Mouse (Mus musculus): ENCODE measurements around the gene Rgma.

Gene Rgma

DNA sequence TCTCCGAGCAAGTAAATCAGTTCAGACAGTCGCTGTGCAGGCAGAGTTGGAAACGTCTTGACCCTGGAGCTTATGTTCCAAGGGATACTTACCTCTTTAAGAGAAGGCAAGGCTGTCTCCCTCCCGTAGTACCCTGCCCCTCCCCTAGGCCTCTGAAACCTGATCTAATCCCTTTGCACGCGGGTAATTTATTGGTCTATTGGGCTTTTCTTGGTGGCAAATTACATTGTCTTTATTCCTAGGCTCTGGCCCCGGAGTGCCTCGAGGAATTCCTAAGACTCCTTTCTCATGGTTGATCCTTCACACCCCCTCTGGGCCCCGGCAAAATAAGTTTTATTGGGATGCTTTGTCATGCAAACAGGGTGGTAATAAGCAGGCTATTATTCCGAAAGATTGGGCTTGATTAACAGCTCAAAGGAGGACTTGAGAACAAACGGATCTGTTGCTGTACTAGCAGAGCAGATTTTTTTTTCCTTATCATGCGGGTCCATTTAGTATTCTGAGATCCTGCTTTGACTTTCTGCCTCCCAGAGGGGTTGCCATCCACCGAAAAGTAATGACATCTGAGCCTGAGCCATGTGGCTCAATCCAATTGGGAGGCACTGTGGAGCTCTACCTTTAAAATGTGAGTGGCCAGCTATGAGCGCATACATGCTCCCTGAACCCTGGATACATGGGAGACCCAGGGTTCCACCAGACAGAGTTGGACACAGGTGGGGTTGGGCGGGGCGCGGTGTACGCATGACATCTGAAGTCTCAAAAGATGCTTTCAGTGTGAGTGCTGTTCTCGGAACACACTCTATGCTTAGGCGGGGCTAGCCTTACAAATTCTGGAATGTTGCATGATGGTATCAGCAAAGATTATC is 25.0 kb downstream of the Rgma start:
- in situ Hi-C loops (cut with MboI, MseI): no loop called here

DNA sequence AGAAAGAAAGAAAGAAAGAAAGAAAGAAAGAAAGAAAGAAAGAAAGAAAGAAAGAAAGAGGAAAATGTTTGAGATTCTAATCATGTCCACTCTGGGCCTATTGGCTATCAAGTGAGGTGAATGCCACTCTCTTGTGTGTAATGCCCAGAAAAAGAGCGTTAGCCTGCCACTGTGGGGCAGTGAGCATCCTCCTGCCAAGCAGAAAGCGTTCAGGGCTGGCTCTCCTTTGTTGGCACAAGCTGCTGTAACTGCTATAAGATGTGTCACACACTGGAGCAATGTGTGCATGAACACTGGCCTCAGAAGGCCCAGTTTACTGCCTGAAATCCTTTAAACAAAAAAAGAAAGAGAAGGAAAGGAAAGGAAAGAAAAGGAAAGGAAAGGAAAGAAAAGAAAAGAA is 26.8 kb downstream of the Rgma start:
- in situ Hi-C loops (cut with MboI, MseI): no loop called here

DNA sequence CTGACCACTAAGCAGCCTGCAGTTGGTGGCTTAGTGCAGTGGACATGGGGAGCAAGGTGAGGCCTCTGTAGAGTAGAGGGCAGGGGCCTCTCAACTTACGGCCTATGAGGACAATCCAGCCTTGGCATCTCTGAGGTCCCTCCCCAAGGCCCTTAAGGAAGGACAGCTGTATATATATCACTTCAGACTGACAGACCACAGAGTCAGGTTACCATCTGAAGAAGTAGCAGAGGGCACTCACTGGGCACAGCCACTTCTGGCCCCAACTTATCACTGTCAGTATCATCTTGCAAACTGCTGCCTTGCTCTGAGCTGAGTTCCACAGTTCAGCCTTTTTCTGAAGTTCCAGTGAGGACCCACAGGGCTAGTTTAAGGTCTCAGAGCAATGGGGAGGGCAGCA is 27.4 kb downstream of the Rgma start:
- in situ Hi-C loops (cut with MboI, MseI): no loop called here

DNA sequence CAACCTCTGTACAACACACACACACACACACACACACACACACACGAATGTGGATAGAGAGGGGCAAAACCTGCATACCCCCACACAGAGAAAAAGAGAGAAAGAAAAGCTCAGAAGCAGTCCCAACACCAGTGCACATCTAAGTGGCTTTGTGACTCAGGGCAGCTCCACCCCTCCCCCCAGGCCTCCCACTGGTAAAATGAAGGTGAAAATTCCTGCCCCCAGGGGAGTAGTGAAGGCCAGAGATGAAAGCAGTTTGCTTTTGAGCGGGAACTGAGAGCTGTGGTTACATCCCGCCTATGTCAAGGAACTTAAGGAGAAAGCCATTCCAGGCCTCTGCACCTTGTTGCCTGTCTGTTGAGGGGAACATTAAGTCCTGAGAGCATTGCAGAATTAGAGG is 28.2 kb downstream of the Rgma start:
- in situ Hi-C loops (cut with MboI, MseI): no loop called here

DNA sequence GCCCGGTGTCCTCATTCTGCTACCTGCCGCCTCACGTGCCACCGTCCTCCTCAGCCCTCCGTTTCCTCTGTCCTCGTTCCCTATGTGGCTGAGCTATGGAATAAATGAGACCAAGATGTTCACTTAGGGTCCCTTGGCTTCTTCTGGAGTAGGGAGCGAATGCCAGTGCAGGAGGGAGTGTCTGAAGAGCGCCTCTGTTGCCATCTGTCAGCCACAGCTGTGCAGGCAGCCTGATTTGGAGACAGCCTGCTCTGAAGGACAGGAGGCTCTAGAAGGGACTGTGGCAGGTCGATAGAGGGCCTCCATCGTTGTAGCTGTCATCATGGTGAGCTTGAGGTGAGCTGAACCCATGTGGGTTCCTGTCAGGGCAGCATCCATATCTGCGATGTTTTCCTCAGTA is 30.2 kb downstream of the Rgma start:
- in situ Hi-C loops (cut with MboI, MseI): no loop called here

DNA sequence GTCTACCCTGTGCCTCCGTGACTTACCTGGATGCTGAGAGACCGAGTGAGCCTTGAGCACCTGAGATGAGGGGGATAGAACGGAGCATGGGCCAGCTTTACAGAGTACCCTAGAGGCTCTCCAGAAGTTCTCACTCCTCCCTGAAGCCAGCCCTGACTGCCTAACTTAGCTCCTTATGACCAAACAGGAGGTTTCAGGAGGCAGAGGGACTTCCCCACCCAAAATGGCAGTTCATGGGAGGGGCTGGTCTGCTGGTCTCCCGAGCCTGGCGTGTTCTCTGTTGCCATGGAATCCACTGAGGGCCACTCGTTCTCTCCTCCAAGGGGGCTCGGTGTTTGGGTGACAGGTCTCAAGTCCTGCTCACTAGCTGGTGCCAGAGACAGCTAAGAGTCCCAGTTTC is 36.2 kb downstream of the Rgma start:
- in situ Hi-C loops (cut with MboI, MseI): loop anchor here (10.0 kb wide), 1 partner anchor 243 kb away; no protein-coding TSS in a partner anchor

DNA sequence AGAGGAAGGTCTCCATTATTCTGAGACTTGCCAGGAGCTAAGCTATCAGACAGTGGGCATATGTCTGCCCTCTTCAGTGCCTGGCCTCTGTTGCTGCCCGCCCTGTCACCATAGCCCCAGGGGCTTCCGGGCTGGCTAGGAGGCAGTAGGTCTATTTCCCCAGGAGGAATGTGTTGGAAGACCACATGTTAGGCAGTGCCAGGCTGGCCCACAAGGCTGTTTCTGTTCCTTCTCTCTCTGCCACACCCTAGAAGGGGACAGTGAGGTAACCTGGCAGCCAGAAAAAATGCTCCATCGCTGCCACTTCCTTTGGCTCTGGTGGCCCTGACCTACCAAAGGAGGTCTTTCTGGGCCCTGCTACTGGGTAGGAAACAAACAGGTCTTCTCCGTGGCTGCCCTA is 36.7 kb downstream of the Rgma start:
- in situ Hi-C loops (cut with MboI, MseI): loop anchor here (10.0 kb wide), 1 partner anchor 243 kb away; no protein-coding TSS in a partner anchor

DNA sequence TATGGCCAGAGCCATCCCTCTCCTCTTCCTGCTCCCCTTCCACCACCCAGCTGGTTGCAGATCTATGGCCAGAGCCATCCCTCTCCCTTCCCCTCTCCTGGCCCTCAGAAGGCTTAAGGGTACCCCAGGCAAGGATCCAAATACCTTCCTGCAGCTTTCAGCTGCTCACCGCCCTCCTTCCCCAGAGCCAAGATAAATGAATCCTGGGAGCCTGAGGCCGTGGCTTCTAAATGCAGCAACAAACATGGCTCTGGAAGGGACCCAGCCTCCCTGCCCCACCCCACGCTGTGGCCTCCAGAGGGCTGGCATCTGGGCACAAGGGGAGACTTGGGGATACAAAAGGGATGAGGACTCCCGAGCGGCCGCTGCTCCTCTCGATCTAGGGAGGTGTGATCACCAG is 37.1 kb downstream of the Rgma start:
- in situ Hi-C loops (cut with MboI, MseI): loop anchor here (10.0 kb wide), 1 partner anchor 242 kb away; no protein-coding TSS in a partner anchor

DNA sequence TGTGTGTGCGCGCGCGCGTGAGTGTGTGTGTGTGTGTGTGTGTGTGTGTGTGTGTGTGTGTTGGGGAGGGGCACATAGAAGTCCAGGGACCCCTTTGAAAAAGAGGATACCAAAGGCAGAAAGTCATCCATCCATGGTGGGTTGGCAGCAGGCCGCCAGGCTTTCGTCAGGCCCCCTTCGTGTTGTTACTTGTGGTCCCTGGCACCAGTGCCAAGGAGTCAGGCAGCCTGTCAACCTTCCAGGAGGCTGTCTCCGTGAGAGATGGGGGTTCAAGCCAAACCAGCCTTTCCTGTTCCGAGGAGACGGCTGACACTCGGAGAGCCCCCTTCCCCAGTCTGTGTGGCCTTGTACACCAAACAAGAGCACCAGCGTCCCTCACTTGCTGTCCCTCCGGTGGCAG is 38.9 kb downstream of the Rgma start:
- in situ Hi-C loops (cut with MboI, MseI): loop anchor here (10.0 kb wide), 1 partner anchor 241 kb away; no protein-coding TSS in a partner anchor

DNA sequence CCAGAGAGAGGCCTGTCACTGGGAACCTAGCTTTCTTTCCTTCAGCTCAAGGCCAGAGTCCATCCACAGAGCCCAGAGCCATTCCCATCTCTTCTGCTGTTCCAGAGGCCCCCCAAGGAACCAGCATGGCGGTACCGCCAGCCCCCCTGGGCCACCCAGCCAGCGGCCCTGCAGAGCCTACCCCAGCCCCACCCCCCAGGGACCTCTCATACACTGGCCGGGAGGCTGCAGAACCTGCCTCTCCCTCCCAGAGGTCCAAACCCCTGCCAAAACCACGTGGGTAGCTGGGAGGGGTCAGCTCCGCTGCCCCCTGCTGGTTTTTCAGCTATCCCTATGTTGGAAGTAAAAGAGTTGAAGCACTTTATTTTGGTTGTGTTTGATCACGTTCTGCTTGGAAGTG is 44.1 kb downstream of the Rgma start:
- in situ Hi-C loops (cut with MboI, MseI): loop anchor here (10.0 kb wide), 1 partner anchor 235 kb away; no protein-coding TSS in a partner anchor

DNA sequence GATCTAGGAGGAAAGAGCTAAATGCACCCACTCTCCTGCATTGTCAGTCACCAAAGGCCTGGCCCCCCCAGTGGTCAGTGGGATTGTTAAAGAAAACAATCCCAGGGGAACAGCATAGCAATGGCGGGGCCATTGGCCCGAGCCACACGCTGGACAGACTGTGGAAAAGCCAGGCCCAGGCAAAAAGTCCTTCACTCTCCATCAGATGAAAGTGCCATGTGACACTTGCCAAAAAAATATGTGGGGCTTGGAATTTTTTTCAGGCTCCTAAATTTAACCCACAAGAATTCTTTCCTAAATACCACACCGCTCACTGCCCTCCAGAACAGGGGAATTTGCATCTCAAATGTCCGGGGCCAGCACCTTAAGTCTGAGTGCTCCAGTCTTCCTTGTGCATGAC is 45.5 kb downstream of the Rgma start:
- in situ Hi-C loops (cut with MboI, MseI): loop anchor here (10.0 kb wide), 1 partner anchor 1174 kb away; no protein-coding TSS in a partner anchor

DNA sequence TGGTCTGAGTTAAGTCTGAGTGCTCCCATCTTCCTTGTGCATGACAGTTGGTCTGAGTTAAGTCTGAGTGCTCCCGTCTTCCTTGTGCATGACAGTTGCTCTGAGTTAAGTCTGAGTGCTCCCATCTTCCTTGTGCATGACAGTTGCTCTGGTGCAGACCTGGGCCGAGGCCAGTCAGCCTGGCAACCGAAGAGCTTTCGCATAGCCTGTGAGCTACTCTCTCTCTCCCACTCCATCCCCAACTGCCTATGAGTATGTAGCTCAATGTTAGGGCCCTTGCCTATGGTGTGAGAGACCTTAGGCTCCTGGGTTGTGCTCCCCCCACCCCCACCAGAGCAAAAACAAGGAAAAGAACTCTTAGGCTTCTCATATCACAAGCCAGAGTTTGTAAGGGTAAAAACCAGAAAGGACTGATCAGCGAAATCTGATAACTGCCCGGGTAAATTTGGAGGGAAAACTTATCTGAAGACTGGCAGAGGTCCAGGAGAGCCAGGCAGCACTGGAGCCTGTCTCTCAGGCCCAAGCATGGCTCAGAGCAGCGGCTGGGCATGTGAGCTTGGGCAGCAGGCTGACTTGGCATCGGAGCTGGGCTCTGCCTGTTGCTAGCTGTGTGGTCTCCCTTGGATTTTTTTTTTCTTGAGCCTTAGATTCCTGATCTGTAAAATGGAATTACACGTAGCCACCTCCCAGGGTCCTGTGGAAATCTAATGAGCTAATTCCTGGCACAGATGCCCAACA is 46.1 kb downstream of the Rgma start:
- in situ Hi-C loops (cut with MboI, MseI): loop anchor here (10.0 kb wide), 1 partner anchor 1173 kb away; no protein-coding TSS in a partner anchor

DNA sequence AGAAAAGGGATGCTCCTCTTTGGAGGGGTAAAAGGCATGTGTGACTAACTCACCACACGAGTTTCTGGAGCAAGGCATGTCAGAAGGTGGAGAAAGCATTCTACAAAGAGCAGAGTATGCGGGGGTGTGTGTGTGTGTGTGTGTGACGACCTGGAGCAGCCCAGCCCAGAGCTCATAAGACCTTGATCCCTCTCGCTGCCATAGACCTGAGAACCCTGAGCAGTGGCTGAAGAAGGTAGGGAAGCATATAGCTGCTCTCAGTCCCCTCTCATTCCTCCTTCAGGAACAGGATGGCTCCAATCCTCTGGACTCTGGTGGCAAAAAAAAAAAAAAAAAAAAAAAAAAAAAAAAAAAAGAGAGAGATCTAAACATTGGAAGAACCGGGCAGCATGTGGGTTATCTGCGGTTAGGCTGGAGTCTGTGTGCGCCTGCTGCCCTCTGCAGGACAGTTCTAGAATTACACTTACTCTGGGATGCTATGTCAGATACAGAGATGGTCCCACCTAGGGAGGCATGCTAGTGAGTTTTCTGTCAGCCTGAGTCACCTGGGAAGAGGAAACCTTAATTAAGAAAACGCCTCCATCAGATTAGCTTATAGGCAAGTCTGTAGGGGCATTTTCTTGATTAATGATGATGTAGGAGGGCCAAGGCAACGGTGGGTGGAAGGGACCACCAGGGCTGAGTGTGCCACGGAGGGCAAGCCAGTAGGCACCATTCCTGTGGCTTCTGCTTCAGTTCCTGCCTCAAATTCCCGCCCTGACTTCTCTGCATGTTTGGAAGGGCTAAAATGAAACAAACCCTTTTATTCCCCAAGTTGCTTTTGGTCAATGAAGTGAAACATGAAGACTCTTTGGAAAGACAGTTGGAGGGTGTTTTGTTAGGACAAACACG is 47.2 kb downstream of the Rgma start:
- in situ Hi-C loops (cut with MboI, MseI): loop anchor here (10.0 kb wide), 1 partner anchor 1172 kb away; no protein-coding TSS in a partner anchor

DNA sequence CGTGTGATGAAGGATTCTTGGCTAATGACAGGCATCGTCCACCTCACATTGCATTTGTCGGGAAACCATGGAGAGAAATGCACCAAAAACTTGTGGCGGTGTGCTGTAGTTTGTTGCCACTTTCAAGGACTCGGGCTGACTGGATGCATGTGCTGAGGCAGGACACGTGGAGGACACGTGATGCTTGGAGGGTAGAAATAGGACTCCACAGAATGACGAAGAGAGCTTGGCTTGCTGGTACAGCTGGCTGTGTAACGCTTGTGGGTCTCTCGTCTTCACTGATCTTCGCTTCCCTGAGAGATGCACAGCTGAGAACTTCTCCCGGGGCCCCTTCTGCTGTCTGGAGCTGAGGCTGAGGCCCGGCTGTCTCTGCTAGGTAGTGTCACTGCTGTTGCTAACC is 47.9 kb downstream of the Rgma start:
- in situ Hi-C loops (cut with MboI, MseI): loop anchor here (10.0 kb wide), 1 partner anchor 1172 kb away; no protein-coding TSS in a partner anchor

DNA sequence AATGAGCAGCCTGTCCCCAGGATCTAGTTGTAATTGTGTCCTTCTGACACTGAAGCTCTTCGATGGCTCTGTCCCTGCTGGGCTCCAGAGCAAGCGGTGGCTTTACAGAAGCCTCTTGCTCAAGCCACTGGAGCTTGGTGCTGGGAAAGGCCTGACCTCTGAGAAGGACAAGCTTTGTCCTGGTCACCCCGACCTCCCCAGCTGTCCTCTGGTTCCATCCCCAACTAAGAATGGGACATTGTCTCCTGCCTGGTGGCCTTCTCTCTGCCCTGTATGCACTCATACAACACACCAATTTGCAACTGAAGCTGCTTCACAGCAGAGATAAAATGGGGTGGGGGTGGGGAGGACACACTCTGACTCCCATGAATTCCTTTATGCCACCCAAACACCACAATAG is 48.9 kb downstream of the Rgma start:
- in situ Hi-C loops (cut with MboI, MseI): loop anchor here (10.0 kb wide), 1 partner anchor 1171 kb away; no protein-coding TSS in a partner anchor

DNA sequence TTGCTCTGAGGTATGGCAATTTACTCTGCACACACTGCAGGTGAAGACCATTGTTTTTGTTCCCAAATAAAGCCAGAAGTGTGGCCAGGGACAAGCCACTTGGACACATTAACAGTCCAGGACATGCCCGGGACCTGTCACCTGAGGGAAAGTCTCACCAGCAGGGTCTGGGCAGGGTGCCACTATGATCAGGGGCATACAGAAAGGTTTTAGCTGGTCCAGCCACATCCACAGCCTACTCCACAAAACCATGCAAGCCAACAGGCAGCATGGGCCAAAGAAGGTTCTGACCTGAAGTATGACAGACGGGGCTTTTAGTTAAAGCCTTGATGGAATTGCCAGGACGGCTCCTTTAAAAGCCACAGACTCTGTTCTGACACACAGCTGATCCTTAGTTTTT is 49.4 kb downstream of the Rgma start:
- in situ Hi-C loops (cut with MboI, MseI): loop anchor here (5.0 to 10.0 kb wide), 2 partner anchors 1032 to 1170 kb away; no protein-coding TSS in a partner anchor

DNA sequence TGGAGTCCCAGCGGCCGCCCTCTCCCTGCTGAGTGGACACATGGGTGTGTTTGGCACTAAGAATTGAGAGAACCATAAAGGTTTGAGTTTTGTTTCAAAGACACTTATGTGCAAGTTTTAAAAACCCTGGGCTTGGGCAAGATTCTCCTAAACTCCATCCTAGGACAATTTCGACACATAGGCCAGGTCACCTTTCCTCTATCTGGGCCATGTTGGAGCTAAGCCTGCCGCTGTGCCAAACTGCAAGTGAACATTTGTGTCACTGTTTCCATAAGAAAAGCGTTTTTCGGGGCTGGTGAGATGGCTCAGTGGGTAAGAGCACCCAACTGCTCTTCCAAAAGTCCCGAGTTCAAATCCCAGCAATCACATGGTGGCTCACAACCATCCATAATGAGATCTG is 50.1 kb downstream of the Rgma start:
- in situ Hi-C loops (cut with MboI, MseI): loop anchor here (5.0 to 10.0 kb wide), 2 partner anchors 1033 to 1169 kb away; no protein-coding TSS in a partner anchor

DNA sequence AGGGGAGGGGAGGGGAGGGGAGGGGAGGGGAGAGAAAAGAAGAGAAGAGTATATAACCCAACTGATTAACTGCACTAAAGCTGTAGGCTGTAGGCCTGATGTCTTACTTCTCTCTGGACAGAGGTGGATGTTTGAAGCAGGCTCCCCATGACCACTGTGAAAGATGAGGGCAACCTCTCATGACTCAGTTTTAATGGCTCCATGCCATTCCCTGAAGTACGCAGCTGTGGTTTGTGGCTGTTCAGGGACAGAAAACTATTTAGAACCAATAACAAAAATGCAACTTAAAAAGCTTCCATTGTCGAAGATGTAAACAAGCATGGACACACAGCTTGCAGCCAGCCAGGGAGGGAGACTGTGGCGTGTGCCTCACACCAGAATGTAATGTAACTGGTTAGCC is 50.9 kb downstream of the Rgma start:
- in situ Hi-C loops (cut with MboI, MseI): loop anchor here (5.0 to 10.0 kb wide), 2 partner anchors 1034 to 1169 kb away; no protein-coding TSS in a partner anchor

DNA sequence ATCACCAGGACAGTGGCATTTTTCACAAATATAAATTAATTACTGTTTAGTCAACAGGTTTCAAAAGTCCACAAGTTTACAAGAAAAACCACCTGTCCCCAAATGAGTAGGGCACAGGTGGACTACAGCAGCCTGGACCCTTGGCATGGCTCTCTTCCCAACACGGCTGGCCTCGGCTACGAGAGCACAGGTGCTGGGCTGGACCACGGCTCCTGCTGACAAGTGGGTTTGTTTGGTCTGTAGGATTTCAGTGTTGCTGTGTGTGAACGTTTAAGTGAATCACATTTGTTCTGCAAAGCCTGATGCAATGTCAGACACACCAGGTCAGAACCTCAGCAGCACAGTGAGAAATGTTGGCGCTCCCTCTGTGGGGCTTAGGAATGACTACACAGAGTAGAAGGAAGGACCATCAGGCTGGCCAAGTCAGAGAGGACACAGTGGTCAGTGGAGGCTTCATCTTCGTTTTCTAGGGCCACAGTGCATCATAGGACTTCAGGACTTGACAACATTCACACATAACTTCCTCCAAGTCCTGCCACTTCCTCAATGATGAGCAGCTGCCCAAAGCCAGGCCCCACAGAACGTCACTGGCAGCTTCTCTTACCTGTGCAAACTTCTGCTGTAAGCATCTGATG is 51.6 kb downstream of the Rgma start:
- in situ Hi-C loops (cut with MboI, MseI): loop anchor here (5.0 to 10.0 kb wide), 2 partner anchors 1035 to 1168 kb away; no protein-coding TSS in a partner anchor

DNA sequence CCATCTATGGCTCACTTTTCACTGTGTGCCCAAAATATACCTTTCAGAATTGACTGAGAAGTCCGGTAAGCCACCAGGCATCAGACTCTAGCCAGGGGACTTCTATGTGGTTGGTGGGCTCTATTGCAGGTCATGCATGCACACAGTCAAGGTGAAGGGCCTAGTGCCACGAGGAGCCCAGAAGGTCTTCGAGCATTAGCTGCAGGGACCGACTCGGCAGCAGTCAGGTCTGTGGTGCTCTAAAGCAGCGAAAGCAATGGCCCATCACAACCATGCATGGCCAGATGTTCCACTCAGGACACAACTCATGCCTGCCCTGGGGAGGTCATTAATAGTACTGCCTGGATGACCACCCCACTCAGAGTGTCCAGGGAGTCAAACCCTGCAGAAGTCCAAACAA is 52.5 kb downstream of the Rgma start:
- in situ Hi-C loops (cut with MboI, MseI): loop anchor here (5.0 to 10.0 kb wide), 2 partner anchors 1035 to 1167 kb away; no protein-coding TSS in a partner anchor
